Mouse (Mus musculus) liver (tissue): ENCODE results near the gene Hrk.
A peak's percentile ranks its signal among the peaks of the same experiment; 100 is the strongest.

ENCODE experiments used
- DNase-seq: peaks from one replicate; pipeline ENCODE4 v3.0.0-alpha.2; 2020; ENCODE audit warnings: mixed read lengths

The Hrk gene

GRCm38 (mm10) chr5:118167561-118167995, 3.1 kb downstream of the Hrk start:
- DNase-seq = no peak

- DNase-seq = no peak
Observed at GRCm38 (mm10) chr5:118169222-118170221, 5.1 kb downstream of the Hrk start.

- peak; percentile 13 for DNase-seq
Observed at GRCm38 (mm10) chr5:118170888-118171529, 6.6 kb downstream of the Hrk start.

DNA sequence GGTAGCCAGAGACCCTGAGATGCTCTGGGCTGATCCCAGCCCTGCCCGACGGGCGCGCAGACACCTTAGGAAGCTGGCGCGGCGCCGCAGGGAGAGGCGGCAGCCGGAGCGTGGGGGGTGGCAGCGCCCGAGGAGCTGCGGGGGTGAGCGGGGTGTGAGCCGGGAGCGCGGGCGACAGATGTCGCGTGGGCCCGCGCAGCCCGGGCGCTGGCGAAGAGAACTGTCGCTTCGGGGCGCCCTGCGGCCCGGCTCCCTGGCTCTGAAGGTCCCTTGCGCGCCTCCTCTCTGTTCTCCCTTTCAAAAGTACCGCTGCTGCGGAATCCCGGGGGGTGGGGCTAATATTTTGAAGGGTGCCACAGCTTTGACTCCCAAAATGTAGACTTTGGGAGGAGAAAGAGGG, 7.2 kb downstream of the Hrk start:
- no peak for DNase-seq

GRCm38 (mm10) chr5:118172078-118172723, 7.8 kb downstream of the Hrk start:
- DNase-seq = no peak

DNA sequence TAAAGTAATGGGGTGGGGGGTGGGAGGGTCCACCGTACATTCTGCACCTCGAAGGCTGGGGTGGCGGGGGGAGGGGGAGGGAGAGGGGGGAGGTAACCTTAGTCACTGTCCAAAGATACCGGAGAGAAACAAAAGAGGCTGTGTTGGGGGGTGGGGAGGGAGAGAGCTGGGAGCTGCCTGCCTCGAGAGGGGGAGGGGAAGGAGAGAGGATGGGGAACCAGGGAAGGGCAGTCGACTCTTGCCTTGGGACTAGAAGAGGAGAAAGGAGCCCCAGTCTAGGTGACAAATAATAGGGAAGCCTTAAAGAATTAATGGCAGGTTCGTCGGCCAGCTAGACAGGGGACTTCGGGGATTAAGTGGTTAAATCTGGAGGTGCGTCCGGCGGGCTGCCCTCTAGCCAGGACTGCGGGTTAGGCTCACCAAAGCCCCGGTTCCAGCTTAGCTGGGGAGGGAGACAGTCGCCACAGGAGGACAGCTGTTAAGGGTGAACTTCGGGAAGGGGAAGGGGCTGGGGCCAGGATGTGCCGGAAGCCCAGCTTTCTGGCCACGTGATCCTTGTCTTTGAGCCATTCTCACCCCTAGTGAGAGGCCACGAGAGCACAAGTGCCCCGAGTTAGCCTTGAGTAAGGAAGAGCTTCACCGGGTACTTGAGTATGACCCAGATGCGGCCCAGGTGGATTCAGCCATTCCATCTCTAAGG, 10.0 kb downstream of the Hrk start:
- DNase-seq = no peak

GRCm38 (mm10) chr5:118175137-118175536, 10.7 kb downstream of the Hrk start:
- DNase-seq = no peak

- DNase-seq = no peak
Observed at GRCm38 (mm10) chr5:118177640-118178039, 13.2 kb downstream of the Hrk start.

- DNase-seq = no peak
Observed at GRCm38 (mm10) chr5:118186903-118187633, 22.6 kb downstream of the Hrk start.

DNA sequence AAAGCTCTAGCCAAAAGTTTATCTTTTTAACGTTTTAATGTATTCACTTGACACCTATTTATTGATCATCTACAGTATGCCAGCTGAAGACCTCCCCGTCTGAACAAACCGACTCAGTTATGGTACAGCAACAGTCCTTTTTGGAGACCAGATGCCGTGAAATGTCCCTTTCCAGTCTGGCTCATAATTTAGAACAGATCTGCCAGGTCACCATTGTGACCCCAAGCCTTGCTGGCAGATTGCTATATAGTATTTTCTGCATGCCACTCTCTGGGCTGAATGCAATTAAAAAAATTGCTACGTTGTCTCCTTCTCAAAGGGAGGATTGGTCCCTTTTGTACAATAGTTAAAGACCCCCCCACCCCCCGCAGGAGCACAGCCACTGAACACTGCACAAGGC, 23.9 kb downstream of the Hrk start:
- DNase-seq = no peak

- no peak for DNase-seq
Observed at GRCm38 (mm10) chr5:118190491-118190890, 26.0 kb downstream of the Hrk start.

- no peak for DNase-seq
Observed at GRCm38 (mm10) chr5:118192221-118192620, 27.8 kb downstream of the Hrk start.

DNA sequence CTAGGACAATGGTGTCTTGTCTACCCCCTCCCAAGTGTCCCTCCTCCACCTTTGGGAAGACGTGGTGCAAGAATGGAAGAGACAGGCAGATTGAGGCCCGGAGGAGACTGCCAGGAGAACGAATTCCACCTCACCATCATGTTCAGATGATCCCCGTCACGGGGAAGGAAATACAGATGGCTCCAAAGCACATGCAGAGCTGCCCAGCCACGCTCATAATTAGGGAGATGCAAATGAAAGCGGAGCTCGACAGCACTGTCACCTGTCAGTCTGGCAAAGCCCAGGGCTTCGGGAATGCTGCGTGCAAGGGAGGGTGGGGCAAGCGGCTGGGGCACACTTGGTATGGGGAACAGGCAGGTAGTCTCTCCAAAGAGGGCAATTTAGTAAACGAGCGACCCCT, 33.0 kb downstream of the Hrk start:
- no peak for DNase-seq

- DNase-seq = no peak
Observed at GRCm38 (mm10) chr5:118199670-118200069, 35.2 kb downstream of the Hrk start.

GRCm38 (mm10) chr5:118204675-118205440, 40.4 kb downstream of the Hrk start:
- no peak for DNase-seq

- DNase-seq = no peak
Observed at GRCm38 (mm10) chr5:118205852-118206251, 41.4 kb downstream of the Hrk start.

GRCm38 (mm10) chr5:118214012-118214411, 49.6 kb downstream of the Hrk start:
- no peak for DNase-seq

GRCm38 (mm10) chr5:118214418-118215154, 50.1 kb downstream of the Hrk start:
- peak; percentile 30 for DNase-seq

GRCm38 (mm10) chr5:118217410-118217809, 53.0 kb downstream of the Hrk start:
- DNase-seq = no peak

DNA sequence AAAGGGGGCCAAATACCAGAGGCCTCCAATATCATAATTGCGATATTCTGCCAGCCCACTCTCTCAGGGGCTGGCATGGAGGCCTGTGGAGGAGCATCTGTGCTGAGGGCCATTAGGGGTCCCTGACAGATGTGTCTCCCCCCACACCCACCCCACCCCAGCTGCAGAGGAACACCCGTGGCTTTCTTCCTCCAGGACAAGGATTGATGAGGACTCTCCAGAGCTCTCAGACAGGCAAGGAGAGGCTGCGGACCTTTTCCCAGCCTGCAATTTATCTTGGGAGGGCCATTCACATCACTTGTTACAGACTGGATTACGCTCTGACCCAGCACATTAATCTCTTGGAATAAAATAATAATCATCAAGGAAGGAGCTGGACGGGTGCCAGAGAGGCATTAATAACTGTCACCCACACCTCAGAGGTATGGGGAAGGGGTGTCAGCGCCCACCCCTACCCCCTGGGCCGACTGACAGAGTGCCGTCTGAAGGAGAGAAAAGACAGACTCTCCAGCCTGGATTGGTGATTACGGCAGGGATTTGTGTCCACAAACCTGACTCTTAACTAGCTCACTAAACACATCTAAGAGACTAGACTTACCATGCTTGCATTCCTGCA, 58.8 kb downstream of the Hrk start:
- DNase-seq = no peak
